Mouse (Mus musculus) G1E (cell line): Measurements from ENCODE around the gene Capsl.

ENCODE experiments used
- CTCF ChIP-seq: IDR thresholded peaks from 2 replicates; pipeline ENCODE4 v1.5.1; 2012; ENCODE audit warnings: low read depth, low read length, inconsistent platforms, mixed read lengths
- GATA1 ChIP-seq: IDR thresholded peaks from 2 replicates; pipeline ENCODE4 v1.6.1; 2012; ENCODE audit warnings: borderline replicate concordance, low read length, inconsistent platforms, mixed read lengths
- POLR2AphosphoS5 ChIP-seq: IDR thresholded peaks from 2 replicates; pipeline ENCODE4 v1.6.1; 2012; ENCODE audit warnings: low read depth, low read length, inconsistent platforms; ENCODE audit not compliant: insufficient replicate concordance
- TAL1 ChIP-seq: conservative IDR thresholded peaks from 2 replicates; pipeline ENCODE4 v1.6.1; 2012; ENCODE audit warnings: low read depth, low read length, inconsistent platforms, mixed read lengths

GRCm38 (mm10) chr15:9473188-9473587, 37.4 kb downstream of the Capsl start:
- no peak for TF ChIP-seq CTCF
- TF ChIP-seq POLR2AphosphoS5 = no peak
- TF ChIP-seq GATA1 = no peak
- TF ChIP-seq TAL1 = no peak
